Mouse (Mus musculus) yolk sac, embryonic 10.5 days (tissue): Measurements from ENCODE around the gene Atp7b.

Source experiments
- DNase-seq: peaks from one replicate; pipeline ENCODE4 v3.0.0-alpha.2; 2017; ENCODE audit warnings: low spot score

Atp7b gene

DNA sequence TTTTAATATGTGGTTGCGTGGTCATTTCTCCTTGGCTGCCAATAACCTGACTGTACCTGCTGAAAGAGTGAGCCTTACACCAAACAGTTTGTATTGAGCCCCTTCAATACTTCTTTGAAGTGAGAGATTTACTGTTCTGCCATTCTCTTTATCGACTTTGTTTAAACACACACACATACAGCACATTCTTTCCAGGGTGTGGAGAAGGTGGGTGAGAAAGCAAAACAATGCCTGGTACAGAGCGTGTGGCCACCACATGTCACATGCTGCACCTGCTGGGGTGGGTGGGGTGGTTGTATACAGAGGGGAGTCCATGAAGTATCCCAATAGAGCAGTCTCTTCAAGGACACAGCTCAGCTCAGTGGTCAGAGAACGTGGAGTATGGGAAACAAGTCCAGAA lies 34.9 kb downstream of the Atp7b start:
- DNase-seq = no peak

DNA sequence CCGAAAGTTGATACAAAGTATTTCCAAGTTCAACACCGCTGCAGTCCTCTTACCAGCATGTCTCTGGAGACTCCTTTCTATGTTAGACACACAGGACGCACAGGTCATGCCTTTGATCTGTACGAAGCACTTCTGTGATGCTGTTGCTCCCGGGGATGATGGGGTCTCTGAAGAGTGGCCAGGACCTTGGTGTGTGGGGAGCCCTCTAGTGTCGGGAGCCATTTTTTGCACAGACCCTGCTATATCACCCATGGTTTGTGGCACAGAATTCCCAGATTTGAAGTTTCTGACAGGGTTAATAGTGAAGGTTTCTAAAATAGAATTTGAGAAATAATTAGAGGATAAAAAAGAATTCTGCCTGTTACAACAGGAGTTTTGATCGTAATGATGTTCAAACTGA lies 37.9 kb downstream of the Atp7b start:
- no peak for DNase-seq

GRCm38 (mm10) chr8:22019498-22019897 lies 40.6 kb downstream of the Atp7b start:
- peak; percentile 53 for DNase-seq

DNA sequence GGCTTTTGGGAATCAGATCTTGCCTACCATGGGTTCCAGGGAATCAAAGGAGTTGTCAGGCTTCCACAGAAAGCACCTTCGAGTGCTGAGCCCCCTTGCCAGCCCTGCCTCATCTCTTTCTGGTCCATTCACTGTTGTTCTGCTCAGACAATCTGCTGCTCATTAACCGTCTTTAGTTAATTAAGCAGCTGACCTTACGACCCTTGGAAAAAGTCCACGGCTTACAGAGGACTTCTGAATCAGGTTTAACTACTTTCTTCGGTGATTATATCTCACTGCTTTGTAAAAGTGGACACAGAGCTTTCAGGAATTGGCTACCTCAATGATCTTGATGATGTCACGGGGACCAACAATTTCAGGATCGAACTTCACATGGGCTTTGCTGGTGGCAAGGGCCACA lies 42.4 kb downstream of the Atp7b start:
- no peak for DNase-seq

- no peak for DNase-seq
These were observed 46.9 kb downstream of the Atp7b start for GRCm38 (mm10) chr8:22013034-22013707.

GRCm38 (mm10) chr8:22009403-22009802 lies 50.7 kb downstream of the Atp7b start:
- DNase-seq = no peak

DNA sequence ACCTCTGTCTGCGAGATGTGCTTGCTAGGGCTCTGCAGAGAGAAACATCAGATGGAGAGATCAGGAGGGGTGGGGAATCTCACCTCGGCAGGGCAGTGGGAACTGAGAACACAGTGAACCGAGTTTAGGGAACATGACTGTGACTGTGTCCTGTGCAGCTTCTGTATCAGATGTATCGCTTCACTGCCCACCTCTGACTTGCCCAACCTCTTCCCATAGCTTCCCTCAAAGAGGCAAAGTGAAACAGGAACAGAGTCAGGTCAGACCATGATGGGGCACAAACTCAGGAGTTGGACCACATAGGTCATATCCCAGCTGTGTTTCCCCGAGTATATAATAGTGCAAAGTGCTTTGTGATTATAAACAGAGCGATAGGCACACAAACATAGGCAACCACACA lies 53.7 kb downstream of the Atp7b start:
- DNase-seq = no peak

DNA sequence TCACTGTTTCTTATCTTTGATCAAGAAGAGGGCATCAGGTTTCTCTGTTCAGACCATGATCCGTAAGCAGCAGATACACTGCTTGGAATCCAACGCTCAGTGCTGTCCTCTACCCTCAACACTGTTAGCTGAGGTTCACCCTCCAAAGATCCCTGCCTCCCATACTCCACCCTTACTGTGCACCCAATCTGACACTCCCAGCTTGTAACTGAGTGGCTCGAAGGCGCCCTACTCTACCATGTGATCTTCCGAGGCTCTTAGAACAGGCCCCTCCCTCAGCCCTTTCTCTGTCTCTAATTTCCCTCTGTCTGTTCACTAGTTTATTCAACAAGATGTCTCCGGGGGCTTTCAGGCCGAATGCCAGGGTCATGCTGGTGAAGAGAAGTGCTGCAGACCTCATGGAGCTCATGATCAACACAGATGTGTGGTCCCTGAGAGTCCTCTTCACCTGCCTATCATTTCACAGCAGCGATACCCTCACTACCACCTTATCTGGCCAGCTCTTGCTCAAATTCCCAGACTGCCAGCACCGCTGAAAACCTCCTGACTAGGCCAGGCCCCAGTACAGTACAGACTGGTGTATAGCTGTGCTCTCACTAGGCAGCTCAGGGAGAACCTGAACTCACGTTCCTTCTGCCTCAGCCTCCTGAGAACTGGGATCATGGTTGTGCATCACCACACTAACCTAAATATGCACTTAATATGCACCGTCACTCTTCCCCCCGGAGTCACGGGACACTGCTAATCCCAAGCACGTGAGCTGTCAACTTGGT lies 55.2 kb downstream of the Atp7b start:
- DNase-seq = no peak

GRCm38 (mm10) chr8:21995181-21995580 lies 64.9 kb downstream of the Atp7b start:
- DNase-seq = no peak

- no peak for DNase-seq
These were observed 67.9 kb downstream of the Atp7b start for GRCm38 (mm10) chr8:21992184-21992583.

- DNase-seq = no peak
These were observed 78.3 kb downstream of the Atp7b start for GRCm38 (mm10) chr8:21981664-21982337.

DNA sequence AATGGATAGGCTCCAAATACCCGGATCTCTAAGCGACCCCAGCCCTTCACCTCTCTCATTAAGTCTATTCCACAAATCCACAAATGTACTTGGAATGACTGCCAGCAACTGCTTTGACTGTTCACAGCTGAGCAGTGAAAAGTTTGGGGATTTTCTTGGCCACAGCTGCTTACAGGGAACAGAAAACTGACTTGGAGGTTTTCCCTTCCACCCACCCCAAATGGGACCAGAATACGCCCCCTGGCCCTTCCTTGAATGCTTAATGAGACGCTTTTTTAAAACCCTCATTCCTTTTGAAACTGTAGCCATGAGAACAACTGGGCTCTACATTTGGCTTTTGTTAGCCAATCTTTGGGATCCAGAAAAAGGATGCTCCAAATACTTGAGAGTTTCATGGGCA lies 81.9 kb downstream of the Atp7b start:
- no peak for DNase-seq

DNA sequence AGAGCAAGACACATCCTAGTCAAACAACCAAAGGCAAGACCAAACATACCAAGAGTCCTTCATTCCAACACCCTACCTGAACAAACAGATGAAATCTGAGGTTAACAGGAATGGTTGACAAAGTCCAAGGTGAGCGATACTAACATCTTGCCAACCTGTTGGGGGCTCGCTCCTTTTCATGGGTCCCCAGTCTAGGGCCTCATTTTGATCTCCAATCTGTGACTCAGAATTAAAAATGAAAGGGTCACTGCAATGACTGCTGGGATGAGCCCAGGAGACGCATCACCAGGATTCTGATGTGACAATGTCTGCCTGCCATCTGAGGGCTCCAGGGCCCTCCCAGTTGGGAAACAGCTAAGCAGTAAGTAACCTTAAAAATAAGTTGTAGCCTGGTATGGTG lies 90.6 kb downstream of the Atp7b start, which contains the start of gene Ccdc70:
Ccdc70 (plus strand) TSS at position 301 of the 400 bp plus-strand sequence.
- no peak for DNase-seq

- DNase-seq = no peak
These were observed 93.5 kb downstream of the Atp7b start for GRCm38 (mm10) chr8:21966646-21967045.

- DNase-seq = no peak
These were observed 101.7 kb downstream of the Atp7b start, which contains the start of gene Fam90a1a for GRCm38 (mm10) chr8:21958414-21958813. Gene Fam90a1a (plus strand): TSS chr8:21958714.

GRCm38 (mm10) chr8:21956336-21956735 lies 103.8 kb downstream of the Atp7b start:
- DNase-seq = no peak

- peak; percentile 10 for DNase-seq
These were observed 104.8 kb downstream of the Atp7b start for GRCm38 (mm10) chr8:21955321-21955720.

DNA sequence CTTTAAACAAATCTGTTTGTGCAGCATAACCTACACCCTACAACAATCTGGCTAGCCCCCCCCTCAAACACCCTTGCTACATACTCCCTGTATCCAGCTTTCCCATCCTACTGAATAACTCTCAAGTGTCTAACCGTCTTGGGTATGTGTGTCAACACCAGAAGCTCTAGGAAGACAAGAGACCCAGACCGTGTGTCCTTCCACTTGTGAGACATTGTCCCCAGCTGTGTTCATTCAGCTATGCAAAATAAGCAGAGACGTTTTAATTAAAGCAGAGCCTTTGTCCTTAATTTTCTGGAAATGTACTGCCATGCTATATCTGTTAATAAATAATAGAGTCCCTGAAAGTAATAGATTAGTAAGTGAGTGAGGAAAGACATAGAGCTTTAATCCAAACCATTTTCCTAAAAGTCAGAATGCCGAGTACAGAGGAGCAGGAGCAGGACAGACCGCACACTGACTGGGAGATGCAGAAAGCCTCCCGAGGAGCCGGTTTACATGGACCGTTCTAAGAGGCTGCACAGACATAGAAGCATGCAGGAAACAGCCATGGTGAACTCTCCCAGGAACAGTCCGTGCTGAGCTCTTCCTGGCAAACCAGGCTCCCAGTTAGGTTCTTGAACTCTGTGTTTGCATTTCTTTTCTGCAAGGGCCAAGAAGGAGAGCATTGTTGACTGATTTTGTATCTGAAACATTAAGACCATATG lies 112.6 kb downstream of the Atp7b start:
- DNase-seq = no peak

- no peak for DNase-seq
These were observed 113.6 kb downstream of the Atp7b start, which contains the start of gene Defb13 for GRCm38 (mm10) chr8:21946462-21946861. Gene Defb13 (plus strand): TSS chr8:21946762.
